Mouse (Mus musculus): ENCODE measurements around the gene Tnfsf18. TPM values are rescaled to one million over a fixed set of nuclear protein-coding genes. Genes with fewer than 3 reads are reported as not detected.

Tnfsf18 gene
- polyA plus RNA-seq, 1 experiment from 2014 or later, result not detected

DNA sequence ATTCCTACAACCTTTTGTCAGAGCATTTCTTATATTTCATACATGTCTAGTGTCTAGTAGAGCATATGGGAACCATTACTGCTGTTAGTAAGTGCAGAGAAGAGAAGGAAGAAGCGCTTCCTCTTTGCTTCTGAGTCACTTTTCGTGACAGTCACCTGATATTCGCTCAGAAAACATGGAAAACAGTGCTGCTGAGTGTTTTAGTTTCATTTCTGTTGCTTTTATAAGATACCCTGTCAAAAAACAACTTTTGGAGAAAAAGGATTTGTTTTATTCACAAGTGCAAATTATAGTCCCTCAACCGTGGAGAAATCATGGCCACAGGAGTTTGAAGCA is 6.3 kb downstream of the Tnfsf18 start:
- Histone ChIP-seq H3K9ac (ENCODE audit: low read depth, low read length) (no peak overlapping the region), H3K27ac (ENCODE audit: low read depth, low read length) (no peak overlapping the region), H3K4me3 (ENCODE audit: low read depth, low read length) (no peak overlapping the region), H3K4me2 (replicated peaks; ENCODE audit: low read depth) (no peak overlapping the region), H3K36me3 (ENCODE audit: control insufficient read depth, insufficient read depth) (no peaks in the 10 kb centered on the region), H3K9me3 (ENCODE audit: control insufficient read depth) (no peaks in the 10 kb centered on the region), H3K4me1 (replicated peaks; ENCODE audit: control insufficient read depth, insufficient read depth, low read length) (no peaks in the 10 kb centered on the region), H3K27me3 (replicated peaks; ENCODE audit: control insufficient read depth, insufficient read depth, low read length) (no peaks in the 10 kb centered on the region)
- 84% methylated on average over 4 of the region's 4 CpGs for WGBS
- TF ChIP-seq CTCF (IDR thresholded peaks at IDR 0.05; ENCODE audit: low read depth), result no peak
- ATAC-seq, result no peak

DNA sequence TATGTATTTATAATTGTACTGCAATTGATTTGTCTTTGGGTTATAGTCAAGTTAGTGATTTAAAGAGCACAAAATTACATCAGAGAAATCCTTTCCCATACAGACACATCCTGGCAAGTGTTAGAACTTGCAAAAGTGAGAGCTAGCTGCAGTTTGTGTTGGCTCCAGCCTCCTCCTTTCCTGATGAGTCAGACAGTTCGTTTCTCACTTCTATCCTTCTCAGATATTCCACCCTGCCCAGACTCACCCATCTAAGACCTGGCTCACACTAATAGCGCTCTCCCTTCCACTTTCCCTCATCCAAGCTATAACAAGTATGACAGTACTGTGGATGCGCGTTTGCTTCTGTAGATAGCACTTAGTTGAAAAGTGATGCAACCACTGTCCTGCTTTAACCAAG is 11.9 kb downstream of the Tnfsf18 start:
- WGBS, result 80% methylated on average over 4 of the region's 4 CpGs

DNA sequence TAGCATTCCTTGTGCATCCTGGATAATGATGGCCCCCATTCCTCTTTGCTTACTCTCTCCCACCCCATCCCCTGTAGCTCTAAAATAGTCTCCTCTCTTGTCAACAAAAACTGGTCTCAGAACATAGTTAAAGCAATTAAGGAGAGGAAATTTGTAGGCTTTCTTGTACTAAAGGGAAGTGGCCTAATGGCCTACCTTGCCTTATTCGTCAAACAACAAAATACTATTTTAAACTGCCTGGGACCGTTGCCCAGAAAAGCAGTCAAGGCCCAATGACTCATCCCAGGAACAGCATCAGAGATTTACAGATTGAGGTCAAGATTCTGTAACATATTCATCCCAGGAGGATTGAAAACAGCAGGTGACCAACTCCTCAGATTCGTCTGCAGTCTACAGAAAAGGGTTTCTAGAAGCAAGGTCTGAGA is 13.2 kb downstream of the Tnfsf18 start:
- Histone ChIP-seq H3K27ac (ENCODE audit: low read depth, low read length) (no peak overlapping the region), H3K4me1 (replicated peaks; ENCODE audit: control insufficient read depth, insufficient read depth, low read length) (no peaks in the 10 kb centered on the region), H3K4me2 (replicated peaks; ENCODE audit: low read depth) (no peak overlapping the region), H3K9me3 (ENCODE audit: control insufficient read depth) (no peaks in the 10 kb centered on the region), H3K4me3 (ENCODE audit: low read depth, low read length) (no peak overlapping the region), H3K27me3 (replicated peaks; ENCODE audit: control insufficient read depth, insufficient read depth, low read length) (no peaks in the 10 kb centered on the region), H3K36me3 (ENCODE audit: control insufficient read depth, insufficient read depth) (no peaks in the 10 kb centered on the region), H3K9ac (ENCODE audit: low read depth, low read length) (no peak overlapping the region)
- no peak for TF ChIP-seq CTCF (IDR thresholded peaks at IDR 0.05; ENCODE audit: low read depth)
- 52% methylated on average over 3 of the region's 3 CpGs for WGBS
- no peak for ATAC-seq

More for the DNA sequence above, 11.9 kb downstream of the Tnfsf18 start:
- Histone ChIP-seq H3K9me3 (ENCODE audit: control insufficient read depth) (no peaks in the 10 kb centered on the region), H3K9ac (ENCODE audit: low read depth, low read length) (no peak overlapping the region), H3K4me3 (ENCODE audit: low read depth, low read length) (no peak overlapping the region), H3K27ac (ENCODE audit: low read depth, low read length) (no peak overlapping the region), H3K27me3 (replicated peaks; ENCODE audit: control insufficient read depth, insufficient read depth, low read length) (no peaks in the 10 kb centered on the region), H3K4me1 (replicated peaks; ENCODE audit: control insufficient read depth, insufficient read depth, low read length) (no peaks in the 10 kb centered on the region), H3K4me2 (replicated peaks; ENCODE audit: low read depth) (no peak overlapping the region), H3K36me3 (ENCODE audit: control insufficient read depth, insufficient read depth) (no peaks in the 10 kb centered on the region)
- no peak for ATAC-seq
- TF ChIP-seq CTCF (IDR thresholded peaks at IDR 0.05; ENCODE audit: low read depth), result no peak

DNA sequence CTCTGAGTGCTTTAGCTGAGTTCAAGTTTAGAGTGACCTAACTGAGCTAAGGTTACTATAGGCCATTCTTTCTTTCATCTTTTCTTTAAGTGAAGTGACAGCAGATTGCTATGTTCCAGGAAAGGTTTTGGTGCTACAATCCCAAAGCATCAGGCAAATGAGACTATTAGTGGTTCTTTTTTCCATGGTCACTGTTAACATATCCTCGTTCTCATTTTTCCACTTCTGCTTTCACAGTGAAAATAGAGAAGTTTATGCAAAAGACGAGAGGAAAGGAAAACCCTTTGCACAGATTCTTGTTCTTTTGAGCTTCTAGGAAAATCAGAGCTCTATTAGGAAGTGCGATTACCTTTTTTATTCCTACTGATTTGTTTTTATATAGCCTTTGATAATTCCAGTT is 22.9 kb downstream of the Tnfsf18 start:
- Histone ChIP-seq H3K36me3 (ENCODE audit: control insufficient read depth, insufficient read depth) (no peaks in the 10 kb centered on the region), H3K27me3 (replicated peaks; ENCODE audit: control insufficient read depth, insufficient read depth, low read length) (no peaks in the 10 kb centered on the region), H3K4me3 (ENCODE audit: low read depth, low read length) (no peak overlapping the region), H3K4me2 (replicated peaks; ENCODE audit: low read depth) (no peak overlapping the region), H3K27ac (ENCODE audit: low read depth, low read length) (no peak overlapping the region), H3K9ac (ENCODE audit: low read depth, low read length) (no peak overlapping the region), H3K9me3 (ENCODE audit: control insufficient read depth) (no peaks in the 10 kb centered on the region), H3K4me1 (replicated peaks; ENCODE audit: control insufficient read depth, insufficient read depth, low read length) (no peaks in the 10 kb centered on the region)
- no peak for TF ChIP-seq CTCF (IDR thresholded peaks at IDR 0.05; ENCODE audit: low read depth)
- no peak for ATAC-seq
- 81% methylated on average over 3 of the region's 3 CpGs for WGBS

DNA sequence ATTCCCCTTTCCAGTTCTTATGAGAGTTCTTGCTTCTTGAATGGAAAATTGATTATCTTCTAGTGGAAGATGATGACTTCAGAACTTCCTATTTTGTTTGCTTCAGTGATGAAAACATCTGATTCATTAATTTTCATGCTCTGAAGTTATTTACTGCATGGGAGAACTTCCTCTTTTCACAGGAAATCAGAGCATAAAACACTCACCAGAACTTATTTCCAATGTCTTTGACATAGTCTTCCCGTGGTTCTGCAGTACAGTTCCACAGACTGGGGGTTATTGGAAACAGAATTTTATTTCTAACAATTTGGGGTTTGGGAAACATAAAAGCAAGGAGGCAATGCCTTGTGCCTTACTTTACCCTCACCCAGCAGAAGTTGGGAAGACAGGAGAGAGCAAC is 25.8 kb downstream of the Tnfsf18 start:
- H3K9me3 ChIP-seq (ENCODE audit: control insufficient read depth), result no peaks in the 10 kb centered on the region
- H3K4me3 ChIP-seq (ENCODE audit: low read depth, low read length), result no peak overlapping the region
- H3K4me1 ChIP-seq (replicated peaks; ENCODE audit: control insufficient read depth, insufficient read depth, low read length), result no peaks in the 10 kb centered on the region
- ATAC-seq, result no peak
- H3K27ac ChIP-seq (ENCODE audit: low read depth, low read length), result no peak overlapping the region
- no peaks in the 10 kb centered on the region for H3K27me3 ChIP-seq (replicated peaks; ENCODE audit: control insufficient read depth, insufficient read depth, low read length)
- 81% methylated on average over 1 of the region's 1 CpGs for WGBS
- H3K36me3 ChIP-seq (ENCODE audit: control insufficient read depth, insufficient read depth), result no peaks in the 10 kb centered on the region
- no peak overlapping the region for H3K4me2 ChIP-seq (replicated peaks; ENCODE audit: low read depth)
- TF ChIP-seq CTCF (IDR thresholded peaks at IDR 0.05; ENCODE audit: low read depth), result no peak
- no peak overlapping the region for H3K9ac ChIP-seq (ENCODE audit: low read depth, low read length)

DNA sequence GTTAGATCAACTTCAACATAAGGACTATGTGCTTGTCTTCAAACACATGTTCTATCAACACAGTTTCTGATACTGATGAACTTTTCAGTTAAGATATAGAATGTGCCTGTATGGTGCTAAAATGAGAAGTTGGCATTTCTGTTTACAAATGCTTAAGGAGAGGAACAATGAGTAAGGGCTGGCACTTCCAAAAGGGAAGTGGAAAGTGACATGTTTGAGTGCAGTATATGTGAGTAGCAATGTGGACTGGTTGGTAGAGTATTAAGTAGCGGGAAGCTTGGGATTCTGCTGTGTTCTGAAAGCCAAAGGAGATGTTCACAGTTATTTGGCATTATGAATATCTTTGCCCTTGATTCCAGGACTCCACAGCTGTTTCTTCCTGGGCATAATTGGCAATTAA is 33.7 kb downstream of the Tnfsf18 start:
- 90% methylated on average over 1 of the region's 1 CpGs for WGBS

DNA sequence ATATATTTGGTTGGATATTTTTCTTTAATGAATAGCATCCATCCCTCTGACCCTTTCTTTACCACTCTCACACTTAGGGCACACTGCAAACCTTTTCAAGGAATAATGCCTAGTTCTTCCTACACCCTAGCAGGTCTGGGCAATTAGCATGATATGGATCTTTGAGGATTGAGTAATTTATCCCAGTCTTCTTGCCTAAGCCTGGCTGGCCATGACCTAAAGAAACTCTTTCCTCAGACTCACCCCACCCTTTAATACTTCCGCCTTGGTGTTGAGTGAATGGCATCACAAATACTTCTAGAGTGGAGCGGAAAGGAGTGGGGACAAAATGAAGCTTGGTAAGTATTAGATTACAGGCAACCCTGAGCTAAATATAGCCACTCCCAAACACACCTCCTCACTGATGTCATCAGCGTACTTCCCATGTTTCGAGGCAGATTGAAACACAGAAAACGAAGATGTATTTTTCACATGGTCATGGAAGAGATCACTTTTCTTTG is 56.2 kb downstream of the Tnfsf18 start:
- no peaks in the 10 kb centered on the region for H3K9me3 ChIP-seq (ENCODE audit: control insufficient read depth)
- no peak overlapping the region for H3K9ac ChIP-seq (ENCODE audit: low read depth, low read length)
- H3K27me3 ChIP-seq (replicated peaks; ENCODE audit: control insufficient read depth, insufficient read depth, low read length), result no peaks in the 10 kb centered on the region
- H3K4me2 ChIP-seq (replicated peaks; ENCODE audit: low read depth), result no peak overlapping the region
- no peak overlapping the region for H3K4me3 ChIP-seq (ENCODE audit: low read depth, low read length)
- TF ChIP-seq CTCF (IDR thresholded peaks at IDR 0.05; ENCODE audit: low read depth), result no peak
- WGBS, result 84% methylated on average over 5 of the region's 5 CpGs
- no peaks in the 10 kb centered on the region for H3K4me1 ChIP-seq (replicated peaks; ENCODE audit: control insufficient read depth, insufficient read depth, low read length)
- H3K27ac ChIP-seq (ENCODE audit: low read depth, low read length), result no peak overlapping the region
- H3K36me3 ChIP-seq (ENCODE audit: control insufficient read depth, insufficient read depth), result no peaks in the 10 kb centered on the region
- no peak for ATAC-seq

More for the DNA sequence above, 33.7 kb downstream of the Tnfsf18 start:
- H3K4me2 ChIP-seq (replicated peaks; ENCODE audit: low read depth), result no peak overlapping the region
- H3K9me3 ChIP-seq (ENCODE audit: control insufficient read depth), result no peaks in the 10 kb centered on the region
- H3K27ac ChIP-seq (ENCODE audit: low read depth, low read length), result no peak overlapping the region
- H3K4me3 ChIP-seq (ENCODE audit: low read depth, low read length), result no peak overlapping the region
- TF ChIP-seq CTCF (IDR thresholded peaks at IDR 0.05; ENCODE audit: low read depth), result no peak
- H3K9ac ChIP-seq (ENCODE audit: low read depth, low read length), result no peak overlapping the region
- no peaks in the 10 kb centered on the region for H3K27me3 ChIP-seq (replicated peaks; ENCODE audit: control insufficient read depth, insufficient read depth, low read length)
- H3K36me3 ChIP-seq (ENCODE audit: control insufficient read depth, insufficient read depth), result no peaks in the 10 kb centered on the region
- H3K4me1 ChIP-seq (replicated peaks; ENCODE audit: control insufficient read depth, insufficient read depth, low read length), result no peaks in the 10 kb centered on the region
- no peak for ATAC-seq

All from intestine, postnatal 0 days (tissue).